Mouse (Mus musculus) layer of hippocampus, postnatal 14 days (tissue): ENCODE measurements around the gene Dusp6. TPM values are rescaled to one million over a fixed set of nuclear protein-coding genes. Genes with fewer than 3 reads are reported as not detected.
"Not testable (repeated sequence)": the region's sequence is repeated elsewhere in the genome, so short reads cannot be mapped to it uniquely, and the experiment has no call there.

Source experiments
- DNase-seq, 2 experiments: peaks; one replicate each; pipeline ENCODE4 v3.0.0; 2021 to 2022; ENCODE audit warnings: low spot score in 2 of 2, mixed read lengths in 1 of 2
- long read RNA-seq, 2 experiments: library from polyadenylated mRNA; stranded (forward); transcript quantifications; one replicate each; pipeline ENCODE4 v2.0.0; 2021
- total RNA-seq, 2 experiments: library from RNA; stranded (reverse); gene quantifications; 2 replicates each; pipeline ENCODE4 v1.2.3; 2021

The Dusp6 gene
- total RNA-seq, result 10 to 100 TPM; 75.7 to 83.9 TPM
- long read RNA-seq, experiment 1, transcript Dusp6-201 (3 exons, 2,796 nt), result major isoform, 44 of 55 reads
- long read RNA-seq, experiment 1, partial matches to known transcripts, result 4 of 55 reads
- long read RNA-seq, experiment 1, other reads (novel, unspliced or antisense), result 1 of 55 reads
- long read RNA-seq, experiment 2, transcript Dusp6-201 (3 exons, 2,796 nt), result major isoform, 68 of 80 reads
- long read RNA-seq, experiment 2, partial matches to known transcripts, result 1 of 80 reads
- long read RNA-seq, experiment 2, other reads (novel, unspliced or antisense), result 6 of 80 reads

- DNase-seq, result peak; percentile 96 to 99
Measured at GRCm38 (mm10) chr10:99262867-99263379, at the start of gene Dusp6. Gene Dusp6 (plus strand): TSS chr10:99263231.

GRCm38 (mm10) chr10:99214421-99215299 is 48.4 kb upstream of the Dusp6 start:
- DNase-seq, result no peak

- not testable (repeated sequence) for DNase-seq
Measured at GRCm38 (mm10) chr10:99216570-99216969, 46.5 kb upstream of the Dusp6 start.

GRCm38 (mm10) chr10:99221540-99221939 is 41.5 kb upstream of the Dusp6 start:
- DNase-seq, result no peak

- DNase-seq, result no peak
Measured at GRCm38 (mm10) chr10:99222726-99223125, 40.3 kb upstream of the Dusp6 start.

- DNase-seq, result no peak
Measured at GRCm38 (mm10) chr10:99224218-99224617, 38.8 kb upstream of the Dusp6 start.

GRCm38 (mm10) chr10:99226782-99227181 is 36.2 kb upstream of the Dusp6 start:
- no peak for DNase-seq

- no peak for DNase-seq
Measured at GRCm38 (mm10) chr10:99227968-99228864, 34.8 kb upstream of the Dusp6 start.

GRCm38 (mm10) chr10:99229031-99229684 is 33.9 kb upstream of the Dusp6 start:
- DNase-seq, result no peak

GRCm38 (mm10) chr10:99232518-99233227 is 30.4 kb upstream of the Dusp6 start:
- no peak for DNase-seq

GRCm38 (mm10) chr10:99234336-99234735 is 28.7 kb upstream of the Dusp6 start:
- no peak for DNase-seq

GRCm38 (mm10) chr10:99235081-99235480 is 27.9 kb upstream of the Dusp6 start:
- DNase-seq, result no peak

- DNase-seq, result no peak
Measured at GRCm38 (mm10) chr10:99237205-99237832, 25.7 kb upstream of the Dusp6 start.

- no peak for DNase-seq
Measured at GRCm38 (mm10) chr10:99238537-99238936, 24.5 kb upstream of the Dusp6 start.

GRCm38 (mm10) chr10:99241284-99241828 is 21.7 kb upstream of the Dusp6 start:
- DNase-seq, result no peak

GRCm38 (mm10) chr10:99241829-99242711 is 21.0 kb upstream of the Dusp6 start:
- DNase-seq, result peak in 1 of 2 experiments; percentile 29

- DNase-seq, result no peak
Measured at GRCm38 (mm10) chr10:99242721-99243120, 20.3 kb upstream of the Dusp6 start.

- DNase-seq, result no peak
Measured at GRCm38 (mm10) chr10:99243907-99244489, 19.0 kb upstream of the Dusp6 start.
